9 mouse cellular contexts compared by ENCODE assay signal in the genomic region with DNA sequence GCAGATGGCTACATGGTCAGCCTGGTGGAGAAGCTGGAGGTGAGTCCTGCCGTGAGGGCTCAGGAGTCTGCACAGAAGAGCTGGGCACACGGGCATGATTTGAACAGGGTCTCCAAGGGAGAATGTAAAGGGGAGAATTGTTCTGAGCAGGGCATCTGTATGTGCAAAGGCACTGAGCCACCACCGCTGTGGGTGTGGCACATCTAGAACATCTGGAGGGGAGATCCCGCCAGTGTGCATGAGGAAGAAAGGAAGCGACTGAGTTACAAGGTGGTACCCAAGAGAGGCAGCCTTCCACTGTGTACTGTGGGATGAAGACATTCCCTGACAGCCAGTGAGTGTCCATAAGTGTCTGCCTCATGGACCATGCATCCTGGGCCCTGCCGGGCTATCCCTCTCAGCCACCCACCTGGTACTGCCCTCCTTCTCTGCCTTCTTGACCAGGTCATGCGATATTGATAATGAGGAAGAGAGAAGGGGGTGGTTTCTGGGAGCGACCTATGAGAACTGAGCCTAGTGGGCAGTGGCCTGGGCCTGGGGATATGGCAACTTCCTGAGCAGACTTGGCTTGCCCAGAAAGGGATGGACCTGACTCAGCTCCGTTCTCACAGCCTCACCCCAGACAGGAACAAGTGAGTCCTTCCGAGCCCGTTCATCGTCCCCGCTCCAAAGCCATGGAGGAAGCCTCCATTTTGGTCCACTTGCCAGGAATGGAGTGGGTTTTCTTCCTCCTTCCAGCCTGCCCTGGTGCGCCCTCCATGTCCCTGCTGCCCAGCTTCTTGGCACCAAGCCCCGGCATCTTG.
A peak's percentile ranks its signal among the peaks of the same experiment; 100 is the strongest.
DNase-seq lines count a peak whose midpoint lies in the region; ATAC-seq lines count a peak whose summit lies in the region.
"Had no signal": no experiment of that assay in that cellular context is flagged by ENCODE, and none has a peak within 500 bp of the region (broad histone marks: within the 10 kb centered on the region; RNA-seq: fewer than 3 reads in every experiment).

No protein-coding gene starts in this region.

- peaks cover 7% of the 10 kb centered on the region for H3K9me3 ChIP-seq in heart, embryonic 10.5 days
- 0 out of 2 replicates have a peak, but pooled peaks cover 7% of the 10 kb centered on the region for H3K9me3 ChIP-seq in liver, embryonic 12.5 days (replicated peaks)

- H3K4me2 ChIP-seq in liver, embryonic 12.5 days = peak overlapping the region; percentile 20; the same call in 1 of the 2 replicates

- ATAC-seq in liver, embryonic 12.5 days = no peak

- WGBS in heart, embryonic 10.5 days = 70% methylated on average over 15 of the region's 15 CpGs
- 45% methylated on average over 15 of the region's 15 CpGs for WGBS in liver, embryonic 12.5 days (ENCODE audit: insufficient replicate concordance)

- no peak for DNase-seq in heart, embryonic 10.5 days (ENCODE audit: low spot score)
- DNase-seq in heart, postnatal 4 days = no peak
- peak; percentile 13 for DNase-seq in right cerebral cortex, postnatal 25 days
- no peak for DNase-seq in right cerebral cortex, postnatal 4 days
- DNase-seq in thymus, postnatal 4 days = peak; percentile 63
- no peak for DNase-seq in embryo, embryonic 11 days
- no peak for DNase-seq in adrenal gland, postnatal 14 days

- H3K4me1 ChIP-seq in heart, embryonic 10.5 days = peaks cover 30% of the 10 kb centered on the region
- peaks cover 17% of the 10 kb centered on the region for H3K4me1 ChIP-seq in liver, embryonic 12.5 days

- peaks cover 50% of the 10 kb centered on the region for H3K27me3 ChIP-seq in heart, embryonic 10.5 days (ENCODE audit: insufficient read depth, poor library complexity, severe bottlenecking)
- peaks cover 14% of the 10 kb centered on the region for H3K27me3 ChIP-seq in liver, embryonic 12.5 days (replicated peaks)

- no peaks in the 10 kb centered on the region for H3K36me3 ChIP-seq in heart, embryonic 10.5 days
- H3K36me3 ChIP-seq in liver, embryonic 12.5 days = no peaks in the 10 kb centered on the region
- H3K36me3 ChIP-seq: G1E had no signal

- no peak overlapping the region for H3K4me3 ChIP-seq in heart, embryonic 10.5 days
- H3K4me3 ChIP-seq in liver, embryonic 12.5 days = no peak overlapping the region

- H3K27ac ChIP-seq in heart, embryonic 10.5 days = peak overlapping the region; percentile 10; the same call in 1 of the 2 replicates
- H3K27ac ChIP-seq in liver, embryonic 12.5 days = no peak overlapping the region

- H3K9ac ChIP-seq in liver, embryonic 12.5 days = no peak overlapping the region

Comparison
In these comparisons a context has a peak if more than half of its experiments do, and no peak if none do; other contexts are left out.
1. DNase-seq: peak in right cerebral cortex, postnatal 25 days (single experiment) and thymus, postnatal 4 days (single experiment); none in heart, embryonic 10.5 days (single experiment), heart, postnatal 4 days (single experiment), right cerebral cortex, postnatal 4 days (single experiment), embryo, embryonic 11 days (single experiment) and adrenal gland, postnatal 14 days (single experiment).